Mouse (Mus musculus) ES-Bruce4 (cell line): ENCODE results near the gene Thra.

Source experiments
- CTCF ChIP-seq: IDR thresholded peaks from one replicate; pipeline ENCODE4 v1.8.1; 2011; ENCODE audit warnings: low read depth, low read length
- POLR2A ChIP-seq: IDR thresholded peaks from one replicate; pipeline ENCODE4 v1.8.1; 2011; ENCODE audit warnings: low read length; ENCODE audit not compliant: insufficient read depth

DNA sequence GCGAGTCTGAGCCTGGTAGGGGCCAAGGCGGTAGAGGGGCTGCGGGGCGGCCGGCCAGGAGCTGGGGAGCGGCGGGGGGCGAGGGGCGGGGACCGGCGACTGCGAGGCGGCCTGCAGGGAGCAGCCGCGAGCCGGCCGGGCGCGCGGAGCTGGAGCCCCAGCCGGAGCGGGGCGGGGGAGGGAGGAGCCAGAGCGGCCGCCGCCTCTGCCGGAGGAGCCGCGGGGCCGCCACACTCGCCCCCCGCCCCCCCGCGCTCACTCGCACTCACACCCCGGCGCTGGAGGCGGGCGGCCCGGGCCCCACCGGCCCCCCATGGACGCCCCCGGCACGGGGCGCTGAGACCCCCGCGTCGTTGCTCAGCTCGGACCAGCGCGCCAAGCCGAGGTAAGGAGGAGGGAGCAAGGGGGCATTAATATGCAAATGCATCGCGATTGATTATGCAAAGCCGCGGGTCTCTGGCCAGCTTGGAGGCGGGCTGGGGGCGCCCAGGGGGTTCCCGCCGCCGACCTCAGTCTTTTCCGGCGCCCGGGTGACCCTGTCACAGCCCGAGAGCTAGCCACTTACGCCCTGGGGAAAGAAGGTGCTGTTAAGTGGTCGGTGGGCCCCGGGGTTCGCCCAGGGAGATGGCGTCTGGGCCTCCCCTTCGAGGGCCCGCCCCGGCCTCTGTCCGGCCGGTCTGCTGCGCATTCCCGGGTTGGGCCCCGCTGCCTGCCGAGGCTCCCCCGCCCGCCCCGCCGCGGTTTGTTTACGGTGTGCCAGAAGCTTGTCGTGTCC, 1.4 kb downstream of the Thra start:
- TF ChIP-seq POLR2A (no peak), CTCF (peak; percentile 17)
